Mouse (Mus musculus) layer of hippocampus, postnatal 25 days (tissue): Measurements from ENCODE around the gene Tmem87b. TPM values are rescaled to one million over a fixed set of nuclear protein-coding genes. Genes with fewer than 3 reads are reported as not detected.

Source experiments
- DNase-seq, 2 experiments: peaks; one replicate each; pipeline ENCODE4 v3.0.0; 2022; ENCODE audit warnings: mixed read lengths in 2 of 2, low spot score in 1 of 2; ENCODE audit errors: extremely low spot score in 1 of 2
- total RNA-seq, 2 experiments: library from RNA; stranded (reverse); gene quantifications; 2 replicates each; pipeline ENCODE4 v1.2.3; 2021

The Tmem87b gene
- total RNA-seq, 2 experiments from 2014 or later, result 33.7 to 36.2 TPM

DNA sequence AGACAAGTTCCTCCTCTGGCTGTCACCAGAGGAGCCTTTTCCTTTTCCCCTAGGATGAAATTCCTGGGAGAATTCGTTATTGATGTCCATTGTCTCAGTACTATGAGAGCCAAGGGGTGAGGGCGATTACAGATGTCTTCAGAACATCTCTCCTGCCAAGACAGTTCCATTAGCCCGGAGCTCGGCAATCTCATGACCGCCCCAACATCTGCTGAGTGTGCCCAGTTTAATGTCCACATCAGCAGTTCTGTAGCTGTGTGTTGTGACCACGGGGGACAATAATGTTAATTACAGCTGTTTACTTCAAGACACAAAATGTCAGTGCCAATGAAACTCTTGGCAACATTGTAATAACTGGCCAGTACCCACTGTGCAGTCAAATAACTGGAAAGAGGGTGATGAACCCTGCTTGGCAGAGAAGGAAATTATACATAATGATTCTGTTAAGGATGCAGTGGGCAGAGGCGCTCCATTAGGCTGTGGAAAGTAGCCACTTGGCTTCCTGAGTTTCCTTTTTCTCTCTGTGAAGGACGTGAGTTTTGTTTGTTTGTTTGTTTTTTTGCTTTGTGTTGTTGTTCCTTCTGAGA is 67.4 kb downstream of the Tmem87b start:
- no peak for DNase-seq

DNA sequence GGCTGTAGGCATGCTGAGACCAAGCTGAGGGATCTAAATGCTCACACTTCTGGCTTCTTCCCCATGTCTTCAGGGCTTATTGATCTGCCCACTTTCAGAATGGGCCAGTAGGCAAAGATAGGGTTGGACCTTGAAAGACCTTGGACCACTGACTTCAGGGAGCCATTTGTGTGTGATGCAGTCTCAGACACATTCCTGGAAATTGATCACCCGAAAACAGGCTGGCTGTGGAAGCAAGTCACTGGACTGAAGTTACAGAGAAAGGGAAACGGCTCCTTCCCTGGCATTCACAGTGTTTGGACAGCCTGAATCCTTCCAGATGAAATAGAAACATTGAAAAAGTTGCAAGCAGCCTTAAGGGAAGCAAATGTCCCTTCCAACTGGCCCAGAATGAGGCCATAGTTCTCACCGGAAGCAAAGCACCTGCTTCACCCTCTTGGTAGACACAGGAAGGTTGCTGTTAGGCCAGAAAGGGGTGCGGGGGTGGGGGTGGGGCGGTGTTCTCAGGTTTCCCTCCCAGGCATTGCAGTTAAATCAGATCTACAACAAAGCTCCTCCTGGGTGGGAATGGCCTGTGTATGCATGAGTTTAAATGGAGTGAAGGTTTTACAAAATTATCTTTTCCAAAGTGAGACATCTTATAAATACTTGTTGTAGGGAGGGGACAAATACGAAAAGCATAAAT is 70.1 kb downstream of the Tmem87b start:
- DNase-seq, result no peak

- DNase-seq, result no peak
These were observed 72.9 kb downstream of the Tmem87b start for GRCm38 (mm10) chr2:128890661-128891335.

DNA sequence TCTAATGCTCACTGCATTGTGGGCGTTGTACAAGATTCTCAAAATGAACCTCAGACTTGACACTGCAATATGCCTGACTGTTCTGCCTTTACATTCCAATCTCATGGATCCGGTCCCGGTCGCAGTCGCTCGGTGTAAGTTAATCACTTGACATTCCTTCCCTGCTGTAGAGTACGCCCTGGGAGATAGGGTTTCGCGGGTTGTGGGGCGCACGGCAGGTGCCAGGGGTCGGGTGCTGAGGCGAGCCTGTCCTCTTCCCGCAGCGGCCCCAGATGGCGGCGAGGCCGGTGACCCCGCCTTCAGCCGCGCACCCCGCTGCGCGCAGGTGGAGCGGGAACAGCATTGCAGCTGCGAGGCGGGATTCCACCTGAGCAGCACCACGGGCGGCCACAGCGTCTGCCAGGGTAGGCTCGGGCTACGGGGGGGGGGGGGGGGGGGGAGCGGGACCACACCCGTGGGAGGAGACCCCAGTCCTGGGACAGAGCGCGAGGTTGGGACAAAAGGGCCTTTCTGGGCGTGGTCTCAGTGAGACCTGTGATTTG is 74.3 kb downstream of the Tmem87b start:
- DNase-seq, result no peak

GRCm38 (mm10) chr2:128902843-128903242 is 84.9 kb downstream of the Tmem87b start:
- DNase-seq, result no peak

GRCm38 (mm10) chr2:128903661-128904060 is 85.7 kb downstream of the Tmem87b start:
- DNase-seq, result no peak

Other genes starting within 250 kb of the Tmem87b start
- not detected for gene Spdye4c, start 226.9 kb upstream of the Tmem87b start, total RNA-seq
- 10 to 100 TPM; 60.3 to 73.0 TPM for gene Anapc1, start 130.7 kb upstream of the Tmem87b start, total RNA-seq
- 10 to 100 TPM; 24.1 to 33.5 TPM for gene Mertk, start 119.2 kb upstream of the Tmem87b start, total RNA-seq
- gene Fbln7, start 44.9 kb downstream of the Tmem87b start, total RNA-seq, result 1 to 10 TPM in 1 of 2 experiments, under 1 TPM in 1; 0.89 to 1.1 TPM
- 1 to 10 TPM; 4.6 to 4.7 TPM for gene Zc3h8, start 126.0 kb downstream of the Tmem87b start, total RNA-seq
- 10 to 100 TPM; 14.7 to 17.5 TPM for gene Zc3h6, start 149.3 kb downstream of the Tmem87b start, total RNA-seq
- gene Gm10762, start 149.6 kb downstream of the Tmem87b start, total RNA-seq, result 1 to 10 TPM; 6.2 to 7.5 TPM
- gene Vinac1, start 230.1 kb downstream of the Tmem87b start, total RNA-seq, result not detected
- gene Ttl, start 247.8 kb downstream of the Tmem87b start, total RNA-seq, result 10 to 100 TPM; 32.8 to 35.2 TPM